Mouse (Mus musculus) kidney, postnatal 0 days (tissue): Measurements from ENCODE around the gene Il12rb1. TPM values are rescaled to one million over a fixed set of nuclear protein-coding genes. Genes with fewer than 3 reads are reported as not detected.
A peak's percentile ranks its signal among the peaks of the same experiment; 100 is the strongest.

Experiments used
- ATAC-seq: fragments of 200-750 bp; cut with Nextera tagmentation; replicated peaks from 2 replicates; pipeline ENCODE4 v1.8.0; 2017; ENCODE audit warnings: low read depth, moderate number of reproducible peaks, moderate TSS enrichment, moderate library complexity; ENCODE audit not compliant: low FRiP score
- DNase-seq: peaks from one replicate; pipeline ENCODE4 v3.0.0-alpha.2; 2016; ENCODE audit warnings: low spot score
- H3K27ac ChIP-seq: fragments of 300-500 bp; sonication (generic); 2 replicates; pipeline ENCODE4 v1.5.1; 2014; ENCODE audit warnings: mild to moderate bottlenecking
- H3K27me3 ChIP-seq: fragments of 300-500 bp; sonication (generic); 2 replicates; pipeline ENCODE4 v1.6.1; 2014; ENCODE audit warnings: low read length, mixed read lengths; ENCODE audit not compliant: insufficient read depth
- H3K36me3 ChIP-seq: fragments of 300-500 bp; sonication (generic); 2 replicates; pipeline ENCODE4 v1.6.1; 2014; ENCODE audit warnings: low read length, mixed read lengths; ENCODE audit not compliant: insufficient read depth
- H3K4me1 ChIP-seq: fragments of 300-500 bp; sonication (generic); replicated peaks from 2 replicates; pipeline ENCODE4 v1.6.1; 2014; ENCODE audit warnings: antibody characterized with exemption, low read length, mixed read lengths; ENCODE audit not compliant: insufficient read depth
- H3K4me2 ChIP-seq: fragments of 300-500 bp; sonication (generic); 2 replicates; pipeline ENCODE4 v1.6.1; 2014; ENCODE audit warnings: mild to moderate bottlenecking, low read length, moderate library complexity, mixed read lengths
- H3K4me3 ChIP-seq: fragments of 300-500 bp; sonication (generic); replicated peaks from 2 replicates; pipeline ENCODE4 v1.5.1; 2014; ENCODE audit warnings: low read depth, low read length
- H3K9ac ChIP-seq: fragments of 300-500 bp; sonication (generic); 2 replicates; pipeline ENCODE4 v1.6.1; 2014; ENCODE audit warnings: low read depth, low read length
- H3K9me3 ChIP-seq: fragments of 300-500 bp; sonication (generic); replicated peaks from 2 replicates; pipeline ENCODE4 v1.6.1; 2016; ENCODE audit warnings: low read length, inconsistent platforms, mixed read lengths
- CTCF ChIP-seq: IDR thresholded peaks from 2 replicates; pipeline ENCODE4 v1.5.1; 2016; ENCODE audit warnings: antibody characterized with exemption, low read depth, mild to moderate bottlenecking, moderate library complexity
- WGBS: fragments of 180-500 bp; shearing (Covaris S2); extraction: QIAGEN DNeasy Blood & Tissue Kit; methylation state at CpG from one replicate; pipeline ENCODE4 v1.1.7; 2014; 5-methylcytosine and 5-hydroxymethylcytosine counted together
- polyA plus RNA-seq: library from polyadenylated mRNA; unstranded; fragments of >200 nt; fragmentation: Nextera tagmentation; extraction: Ambion mirVana; gene quantifications from 2 replicates; pipeline ENCODE4 v1.2.1, GENCODE M21; 2015

The Il12rb1 gene
- polyA plus RNA-seq, 1 experiment from 2014 or later, result 0.09 TPM

DNA sequence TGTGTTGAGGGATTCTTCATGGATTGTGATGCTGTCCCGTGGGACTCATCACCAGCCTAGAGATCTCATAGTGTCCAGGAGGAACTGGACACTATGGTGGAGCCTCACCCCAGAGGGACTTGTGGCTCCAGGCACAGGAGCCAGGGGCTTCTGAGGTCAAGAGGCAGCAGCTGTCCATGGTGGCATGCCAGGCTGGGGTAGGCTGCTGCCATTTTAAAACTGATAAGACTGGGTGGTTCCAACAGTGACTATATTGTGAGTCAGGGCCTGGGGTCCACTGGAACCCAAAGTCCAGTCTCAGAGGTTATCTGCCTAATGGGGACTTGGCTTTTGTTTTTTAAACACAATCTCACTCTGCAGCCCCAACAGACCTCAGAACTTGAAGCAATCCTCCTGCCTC lies 6.4 kb upstream of the Il12rb1 start:
- 85% methylated on average over 1 of the region's 1 CpGs for WGBS
- H3K27me3 ChIP-seq, result peaks cover 14% of the 10 kb centered on the region

DNA sequence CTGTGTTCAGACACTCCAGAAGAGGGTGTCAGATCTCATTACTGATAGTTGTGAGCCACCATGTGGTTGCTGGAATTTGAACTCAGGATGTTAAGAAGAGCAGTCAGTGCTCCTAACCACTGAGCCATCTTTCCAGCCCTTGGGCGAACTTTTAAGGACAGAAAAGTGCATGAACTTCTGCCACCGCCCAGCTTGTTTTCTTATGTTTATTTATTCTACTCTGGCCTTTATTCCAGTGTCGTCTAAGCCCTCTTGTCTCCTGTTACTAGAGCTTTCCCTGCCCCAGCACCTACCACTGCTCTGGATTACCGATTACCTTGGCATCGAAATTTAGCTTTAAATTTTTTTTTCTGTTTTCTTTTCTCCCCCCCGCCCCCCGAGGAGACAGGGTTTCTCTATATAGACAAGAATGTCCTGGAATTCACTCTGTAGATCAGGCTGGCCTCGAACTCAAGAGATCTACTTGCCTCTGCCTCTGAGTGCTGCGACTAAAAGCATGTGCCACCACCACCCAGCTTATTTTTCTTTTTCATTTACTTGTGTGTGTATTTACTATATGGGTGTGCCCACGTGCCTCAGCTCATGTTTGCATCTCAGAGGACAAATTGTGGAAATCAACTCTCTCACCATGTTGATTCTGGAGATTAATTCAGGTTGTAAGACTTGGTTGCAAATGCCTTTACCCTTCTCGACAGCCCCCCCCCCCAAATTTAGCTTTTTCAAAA lies 5.3 kb upstream of the Il12rb1 start:
- no peak for TF ChIP-seq CTCF
- DNase-seq, result no peak

More for the DNA sequence above, 6.4 kb upstream of the Il12rb1 start:
- Histone ChIP-seq H3K9me3 (no peaks in the 10 kb centered on the region), H3K27ac (no peak overlapping the region), H3K4me3 (no peak overlapping the region), H3K9ac (no peak overlapping the region), H3K4me1 (peaks cover 22% of the 10 kb centered on the region), H3K4me2 (no peak overlapping the region), H3K36me3 (no peaks in the 10 kb centered on the region)
- ATAC-seq (no peak), DNase-seq (no peak)
- no peak for TF ChIP-seq CTCF

DNA sequence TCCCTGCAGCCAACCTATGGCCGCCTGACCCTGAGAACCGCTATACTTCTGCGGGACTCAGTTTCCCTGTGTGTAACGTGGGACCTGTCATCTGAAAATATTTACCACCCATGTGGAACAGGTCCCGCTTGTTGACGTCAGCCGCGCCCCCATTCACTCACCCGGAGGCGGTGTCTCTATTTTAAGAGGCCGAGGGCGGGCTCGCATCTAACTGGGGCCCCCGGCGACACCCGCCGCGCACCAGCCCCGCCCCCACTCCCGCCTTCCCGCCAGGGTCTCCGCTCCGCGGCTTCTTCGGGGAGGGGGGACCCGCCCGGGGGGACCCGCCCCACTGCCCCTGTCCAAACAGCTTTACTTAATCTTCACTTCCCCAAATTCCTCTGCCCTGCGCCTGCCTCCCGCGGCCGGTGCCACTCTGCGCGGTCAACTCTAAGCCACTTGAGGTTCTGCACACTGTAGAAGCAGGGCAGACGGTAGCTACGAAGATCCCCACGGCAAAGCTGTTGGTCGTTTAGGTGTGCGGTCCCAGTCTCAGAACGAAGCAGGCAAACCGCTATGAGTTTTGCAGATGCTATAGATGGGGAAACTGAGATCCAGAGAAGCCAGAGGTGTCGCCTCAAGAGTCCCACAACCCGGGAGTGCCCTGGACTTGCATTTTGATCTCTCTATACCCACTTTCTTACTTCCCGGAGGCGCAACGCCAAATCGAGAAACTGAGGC lies 4.3 kb upstream of the Il12rb1 start:
- H3K9me3 ChIP-seq, result no peaks in the 10 kb centered on the region
- no peak for TF ChIP-seq CTCF
- DNase-seq, result no peak
- peak overlapping the region; percentile 43 for H3K4me3 ChIP-seq
- H3K27ac ChIP-seq, result no peak overlapping the region
- peak overlapping the region; percentile 88 for H3K4me2 ChIP-seq
- no peaks in the 10 kb centered on the region for H3K36me3 ChIP-seq
- peaks cover 9% of the 10 kb centered on the region for H3K4me1 ChIP-seq
- 1% methylated on average over 47 of the region's 47 CpGs for WGBS
- no peak for ATAC-seq
- H3K27me3 ChIP-seq, result peaks cover 6% of the 10 kb centered on the region; the same call in 1 of the 2 replicates
- H3K9ac ChIP-seq, result peak overlapping the region; percentile 35; the same call in 1 of the 2 replicates

More for the DNA sequence above, 5.3 kb upstream of the Il12rb1 start:
- 60% methylated on average over 11 of the region's 11 CpGs for WGBS
- no peaks in the 10 kb centered on the region for H3K9me3 ChIP-seq
- peaks cover 16% of the 10 kb centered on the region for H3K4me1 ChIP-seq
- no peak overlapping the region for H3K4me2 ChIP-seq
- H3K9ac ChIP-seq, result no peak overlapping the region
- peaks cover 13% of the 10 kb centered on the region for H3K27me3 ChIP-seq
- no peak overlapping the region for H3K27ac ChIP-seq
- H3K4me3 ChIP-seq, result no peak overlapping the region
- ATAC-seq, result no peak
- no peaks in the 10 kb centered on the region for H3K36me3 ChIP-seq

DNA sequence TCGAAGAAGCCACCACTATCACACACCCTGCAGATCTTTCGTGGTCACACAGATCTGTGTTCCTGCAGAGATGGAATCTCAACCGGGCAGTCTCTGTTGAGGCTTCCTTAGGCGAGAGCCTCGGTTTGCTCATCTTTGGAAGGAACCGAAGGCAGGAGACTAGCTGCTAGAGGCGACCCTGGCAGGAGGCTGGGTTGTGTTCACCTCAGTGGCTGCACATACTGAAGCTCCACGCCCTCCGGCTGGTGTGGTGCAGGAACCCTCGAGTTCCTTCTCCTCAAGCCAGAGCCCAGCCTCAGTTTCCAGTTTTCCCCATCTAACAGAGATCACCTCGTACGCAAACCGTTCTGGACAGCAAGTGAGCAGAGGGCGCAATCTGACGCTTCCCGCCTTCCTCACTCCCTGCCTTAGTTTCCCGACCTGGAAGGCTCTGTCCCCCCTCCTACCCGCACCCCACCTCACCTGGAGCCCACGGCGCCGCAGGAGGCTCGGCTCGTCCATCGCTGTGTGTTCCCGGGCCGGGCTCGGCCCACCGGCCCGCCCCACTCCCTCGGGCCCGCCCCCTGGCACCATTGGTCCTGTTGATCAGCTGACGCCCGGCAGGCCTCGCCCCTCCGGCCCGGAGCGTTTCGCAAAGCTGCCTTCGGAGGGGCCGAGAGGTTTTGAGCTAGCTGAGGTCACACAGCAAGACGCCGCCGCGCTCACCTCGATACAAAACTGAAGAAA lies 3.6 kb upstream of the Il12rb1 start, which contains the start of gene Mast3:
Gene Mast3, minus strand, starts transcription at position 574 of the 726 bp plus-strand sequence.
- H3K36me3 ChIP-seq, result no peaks in the 10 kb centered on the region
- H3K4me1 ChIP-seq, result peaks cover 9% of the 10 kb centered on the region
- ATAC-seq, result peak; percentile 91
- no peaks in the 10 kb centered on the region for H3K9me3 ChIP-seq
- peak within 1 kb of the TSS; percentile 35; the same call in 1 of the 2 replicates for H3K9ac ChIP-seq
- DNase-seq, result peak; percentile 90
- peak within 1 kb of the TSS; percentile 43 for H3K4me3 ChIP-seq
- TF ChIP-seq CTCF, result no peak
- H3K27me3 ChIP-seq, result peaks cover 6% of the 10 kb centered on the region; the same call in 1 of the 2 replicates
- H3K27ac ChIP-seq, result no peak within 1 kb of the TSS
- WGBS, result under 1% methylated on average over 45 of the region's 45 CpGs
- peak within 1 kb of the TSS; percentile 88 for H3K4me2 ChIP-seq

DNA sequence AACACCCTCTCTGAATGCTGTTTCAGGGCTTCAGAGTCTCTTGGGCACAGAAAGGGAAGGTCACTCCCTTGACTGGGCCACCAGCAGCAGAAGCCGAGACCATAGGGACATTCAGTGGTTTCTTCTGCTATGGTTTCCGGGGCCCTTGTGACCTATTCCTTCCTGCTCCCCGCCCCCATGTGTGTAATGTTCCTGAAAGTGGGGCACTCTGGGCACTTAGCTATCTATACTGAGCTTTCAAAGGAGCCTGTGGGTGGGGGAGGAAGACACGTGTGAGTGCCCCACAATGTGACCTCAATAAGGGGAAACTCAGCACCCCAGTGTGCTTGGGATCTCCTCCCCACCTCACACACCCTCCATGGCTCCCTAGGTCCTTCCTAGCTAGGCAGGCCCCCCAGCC lies 1.7 kb upstream of the Il12rb1 start:
- 50% methylated on average over 4 of the region's 4 CpGs for WGBS

DNA sequence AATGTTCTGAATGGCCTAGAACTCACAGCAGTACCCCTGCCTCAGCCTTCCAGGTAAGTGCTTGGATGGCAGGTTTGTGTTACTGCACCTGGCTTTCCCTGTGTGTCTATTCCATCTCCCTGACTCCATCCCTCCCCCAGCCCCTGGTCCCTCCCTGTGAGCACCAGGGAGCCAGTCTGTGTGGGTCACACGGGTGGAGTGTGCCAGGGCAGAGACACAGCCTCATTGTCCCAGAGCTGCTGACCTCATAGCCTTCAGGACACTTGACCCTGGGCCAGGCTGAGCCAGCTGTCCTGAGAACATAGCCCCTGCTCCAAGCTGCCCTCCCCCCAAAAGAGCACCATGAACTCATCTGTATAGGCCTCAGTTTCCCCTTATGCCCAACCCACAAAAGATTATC lies 945 bp upstream of the Il12rb1 start:
- Histone ChIP-seq H3K27ac (no peak overlapping the region), H3K9ac (no peak overlapping the region), H3K4me1 (peaks cover 9% of the 10 kb centered on the region), H3K27me3 (peaks cover 6% of the 10 kb centered on the region; the same call in 1 of the 2 replicates), H3K4me2 (no peak overlapping the region), H3K9me3 (no peaks in the 10 kb centered on the region), H3K4me3 (no peak overlapping the region), H3K36me3 (no peaks in the 10 kb centered on the region)
- no peak for DNase-seq
- WGBS, result 64% methylated on average over 1 of the region's 1 CpGs
- no peak for ATAC-seq
- TF ChIP-seq CTCF, result no peak

More for the DNA sequence above, 1.7 kb upstream of the Il12rb1 start:
- peaks cover 6% of the 10 kb centered on the region; the same call in 1 of the 2 replicates for H3K27me3 ChIP-seq
- no peak overlapping the region for H3K27ac ChIP-seq
- H3K9me3 ChIP-seq, result no peaks in the 10 kb centered on the region
- no peak overlapping the region for H3K9ac ChIP-seq
- DNase-seq (no peak), ATAC-seq (no peak)
- no peak for TF ChIP-seq CTCF
- H3K36me3 ChIP-seq, result no peaks in the 10 kb centered on the region
- H3K4me3 ChIP-seq, result no peak overlapping the region
- no peak overlapping the region for H3K4me2 ChIP-seq
- H3K4me1 ChIP-seq, result peaks cover 9% of the 10 kb centered on the region
